Mouse (Mus musculus) left cerebral cortex, adult 2 months (tissue): ENCODE data around the gene Morn1. TPM values are rescaled to one million over a fixed set of nuclear protein-coding genes. Genes with fewer than 3 reads are reported as not detected.
A peak's percentile ranks its signal among the peaks of the same experiment; 100 is the strongest.

ENCODE experiments used
- DNase-seq, 2 experiments: peaks; one replicate each; pipeline ENCODE4 v3.0.0; 2021 to 2022; ENCODE audit warnings: low spot score in 2 of 2, mixed read lengths in 1 of 2; ENCODE audit errors: extremely low spot score in 1 of 2
- H3K27ac ChIP-seq: fragments of 200-600 bp; 2 replicates; pipeline ENCODE4 v1.8.1; 2022
- H3K4me3 ChIP-seq: fragments of 200-600 bp; 2 replicates; pipeline ENCODE4 v1.8.1; 2022
- CTCF ChIP-seq: fragments of 200-600 bp; IDR thresholded peaks from 2 replicates; pipeline ENCODE4 v1.8.1; 2022; ENCODE audit warnings: antibody characterized with exemption, mild to moderate bottlenecking, moderate library complexity
- intact Hi-C: fragments of 180-260 bp; cut with DNase I; formaldehyde crosslinking; loops from one replicate; pipeline ENCODE4 v1.15.1; 2025
- total RNA-seq, 2 experiments: library from RNA; stranded (reverse); gene quantifications; 2 replicates each; pipeline ENCODE4 v1.2.3; 2021

Morn1 gene
- total RNA-seq, 2 experiments from 2014 or later, result 10.6 to 11.2 TPM

- DNase-seq, result no peak
- H3K4me3 ChIP-seq, result no peak overlapping the region
- intact Hi-C loops, result loop anchor here (5.0 kb wide), 1 partner anchor 210 kb away; no protein-coding TSS in a partner anchor
- no peak overlapping the region for H3K27ac ChIP-seq
- TF ChIP-seq CTCF, result no peak
Observed at GRCm38 (mm10) chr4:155097452-155097851, 11.1 kb downstream of the Morn1 start.

- intact Hi-C loops, result loop anchor here (5.0 kb wide), 1 partner anchor 209 kb away; no protein-coding TSS in a partner anchor
- Histone ChIP-seq H3K27ac (no peak overlapping the region), H3K4me3 (no peak overlapping the region)
- no peak for TF ChIP-seq CTCF
- DNase-seq, result no peak
Observed at GRCm38 (mm10) chr4:155098572-155098971, 12.2 kb downstream of the Morn1 start.

GRCm38 (mm10) chr4:155107886-155108285 is 21.5 kb downstream of the Morn1 start:
- DNase-seq, result no peak
- Histone ChIP-seq H3K27ac (no peak overlapping the region), H3K4me3 (no peak overlapping the region)
- TF ChIP-seq CTCF, result no peak
- intact Hi-C loops, result no loop called here

GRCm38 (mm10) chr4:155109471-155109870 is 23.1 kb downstream of the Morn1 start:
- TF ChIP-seq CTCF, result no peak
- H3K4me3 ChIP-seq, result no peak overlapping the region
- no peak for DNase-seq
- intact Hi-C loops, result no loop called here
- no peak overlapping the region for H3K27ac ChIP-seq

- Histone ChIP-seq H3K27ac (no peak overlapping the region; the same call in 1 of the 2 replicates), H3K4me3 (no peak overlapping the region)
- intact Hi-C loops, result no loop called here
- DNase-seq, result no peak
- TF ChIP-seq CTCF, result no peak
Observed at GRCm38 (mm10) chr4:155113766-155114410, 27.5 kb downstream of the Morn1 start.

GRCm38 (mm10) chr4:155116607-155117006 is 30.2 kb downstream of the Morn1 start:
- Histone ChIP-seq H3K27ac (no peak overlapping the region), H3K4me3 (no peak overlapping the region)
- no peak for TF ChIP-seq CTCF
- intact Hi-C loops, result no loop called here
- no peak for DNase-seq

- no peak overlapping the region for H3K4me3 ChIP-seq
- TF ChIP-seq CTCF, result no peak
- intact Hi-C loops, result no loop called here
- no peak for DNase-seq
- no peak overlapping the region for H3K27ac ChIP-seq
Observed at GRCm38 (mm10) chr4:155117396-155117978, 31.1 kb downstream of the Morn1 start.

GRCm38 (mm10) chr4:155118278-155118677 is 31.9 kb downstream of the Morn1 start:
- no peak for DNase-seq
- intact Hi-C loops, result no loop called here
- Histone ChIP-seq H3K4me3 (no peak overlapping the region), H3K27ac (no peak overlapping the region)
- TF ChIP-seq CTCF, result no peak

GRCm38 (mm10) chr4:155120038-155120437 is 33.7 kb downstream of the Morn1 start:
- H3K27ac ChIP-seq, result no peak overlapping the region
- H3K4me3 ChIP-seq, result no peak overlapping the region
- DNase-seq, result no peak
- TF ChIP-seq CTCF, result no peak; the same call in 1 of the 2 replicates
- intact Hi-C loops, result loop anchor here (5.0 kb wide), 1 partner anchor 187 kb away; no protein-coding TSS in a partner anchor

- no peak for DNase-seq
- no peak for TF ChIP-seq CTCF
- intact Hi-C loops, result loop anchor here (5.0 kb wide), 1 partner anchor 187 kb away; no protein-coding TSS in a partner anchor
- no peak overlapping the region for H3K27ac ChIP-seq
- H3K4me3 ChIP-seq, result no peak overlapping the region
Observed at GRCm38 (mm10) chr4:155120583-155120982, 34.2 kb downstream of the Morn1 start.

GRCm38 (mm10) chr4:155121222-155121621 is 34.8 kb downstream of the Morn1 start:
- no peak overlapping the region for H3K4me3 ChIP-seq
- no peak for TF ChIP-seq CTCF
- DNase-seq, result no peak
- no peak overlapping the region for H3K27ac ChIP-seq
- intact Hi-C loops, result loop anchor here (5.0 kb wide), 1 partner anchor 186 kb away; no protein-coding TSS in a partner anchor

- intact Hi-C loops, result loop anchor here (5.0 kb wide), 1 partner anchor 185 kb away; no protein-coding TSS in a partner anchor
- peak overlapping the region; percentile 69 for H3K27ac ChIP-seq
- no peak for DNase-seq
- no peak overlapping the region for H3K4me3 ChIP-seq
- no peak for TF ChIP-seq CTCF
Observed at GRCm38 (mm10) chr4:155121915-155122443, 35.6 kb downstream of the Morn1 start.
